Mouse (Mus musculus) limb, embryonic 14.5 days (tissue): ENCODE data around the gene Zfp36l1. TPM values are rescaled to one million over a fixed set of nuclear protein-coding genes. Genes with fewer than 3 reads are reported as not detected.

ENCODE experiments used
- ATAC-seq: fragments of 200-750 bp; cut with Nextera tagmentation; 2 replicates; pipeline ENCODE4 v1.8.0; 2017; ENCODE audit warnings: low read depth, moderate number of reproducible peaks, moderate TSS enrichment; ENCODE audit not compliant: low FRiP score
- DNase-seq: peaks from one replicate; pipeline ENCODE4 v3.0.0-alpha.2; 2015; ENCODE audit warnings: low spot score
- H3K27ac ChIP-seq: fragments of 300-500 bp; sonication (generic); replicated peaks from 2 replicates; pipeline ENCODE4 v1.5.1; 2014; ENCODE audit warnings: low read depth, mild to moderate bottlenecking, low read length, moderate library complexity, mixed read lengths
- H3K27me3 ChIP-seq: fragments of 300-500 bp; sonication (generic); 2 replicates; pipeline ENCODE4 v1.6.1; 2014; ENCODE audit warnings: low read length, mixed read lengths; ENCODE audit not compliant: control insufficient read depth, insufficient read depth
- H3K36me3 ChIP-seq: fragments of 300-500 bp; sonication (generic); 2 replicates; pipeline ENCODE4 v1.6.1; 2014; ENCODE audit warnings: mild to moderate bottlenecking, low read length, moderate library complexity, mixed read lengths; ENCODE audit not compliant: control insufficient read depth, insufficient read depth
- H3K4me1 ChIP-seq: fragments of 300-500 bp; sonication (generic); 2 replicates; pipeline ENCODE4 v1.6.1; 2014; ENCODE audit warnings: antibody characterized with exemption, low read length, mixed read lengths; ENCODE audit not compliant: control insufficient read depth, insufficient read depth
- H3K4me2 ChIP-seq: fragments of 300-500 bp; sonication (generic); replicated peaks from 2 replicates; pipeline ENCODE4 v1.6.1; 2014; ENCODE audit warnings: low read depth, mild to moderate bottlenecking, low read length, moderate library complexity; ENCODE audit not compliant: severe bottlenecking
- H3K4me3 ChIP-seq: fragments of 300-500 bp; sonication (generic); replicated peaks from 2 replicates; pipeline ENCODE4 v1.5.1; 2014; ENCODE audit warnings: low read length
- H3K9ac ChIP-seq: fragments of 300-500 bp; sonication (generic); 2 replicates; pipeline ENCODE4 v1.6.1; 2014; ENCODE audit warnings: mild to moderate bottlenecking, low read depth, low read length, moderate library complexity; ENCODE audit not compliant: severe bottlenecking
- H3K9me3 ChIP-seq: fragments of 300-500 bp; sonication (generic); 2 replicates; pipeline ENCODE4 v1.6.1; 2016; ENCODE audit warnings: low read length; ENCODE audit not compliant: control insufficient read depth
- POLR2A ChIP-seq: fragments of 200-500 bp; IDR thresholded peaks from 2 replicates; pipeline ENCODE4 v1.8.0; 2012; ENCODE audit warnings: inconsistent platforms, mild to moderate bottlenecking, moderate library complexity, borderline replicate concordance; ENCODE audit not compliant: insufficient read depth, insufficient read length; ENCODE audit errors: extremely low read depth
- WGBS: fragments of 180-500 bp; shearing (Covaris S2); extraction: QIAGEN DNeasy Blood & Tissue Kit; methylation state at CpG from one replicate; pipeline ENCODE4 v1.1.7; 2014; 5-methylcytosine and 5-hydroxymethylcytosine counted together
- polyA plus RNA-seq, 2 experiments: library from polyadenylated mRNA; depleted of rRNA in 1 of 2; stranded (reverse) in 1 of 2; unstranded in 1 of 2; fragments of >200 nt; fragmentation: Nextera tagmentation in 1 of 2; extraction: Ambion mirVana in 1 of 2; gene quantifications; 2 replicates each; pipeline versions ENCODE4 v1.2.1 to v1.2.3; 2012 to 2014

Zfp36l1 gene
- polyA plus RNA-seq, 2 experiments: 195 to 245 TPM

DNA sequence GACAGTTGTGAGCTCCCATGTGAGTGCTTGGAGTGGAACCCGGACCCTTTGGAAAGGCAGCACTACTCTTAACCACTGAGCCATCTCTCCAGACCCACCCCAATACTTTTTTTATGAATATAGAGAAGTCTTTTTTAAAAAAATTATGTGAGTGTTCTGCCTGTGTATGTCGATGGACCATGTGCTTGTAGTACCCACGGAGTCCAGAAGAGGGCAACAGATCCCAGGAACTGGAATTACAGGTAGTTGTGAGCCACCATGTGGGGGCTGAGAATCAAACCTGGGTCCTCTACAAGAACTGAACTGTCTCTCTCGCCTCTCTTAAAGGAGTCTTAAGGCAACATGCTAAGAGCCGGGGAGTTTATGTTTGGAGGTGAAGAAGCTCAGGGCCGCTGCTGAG, 39.0 kb upstream of the Zfp36l1 start:
- Histone ChIP-seq H3K9me3 (no peaks in the 10 kb centered on the region), H3K27me3 (no peaks in the 10 kb centered on the region), H3K36me3 (no peaks in the 10 kb centered on the region), H3K4me2 (no peak overlapping the region), H3K4me1 (peaks cover under 1% of the 10 kb centered on the region; the same call in 1 of the 2 replicates), H3K9ac (no peak overlapping the region), H3K4me3 (no peak overlapping the region), H3K27ac (no peak overlapping the region)
- TF ChIP-seq POLR2A: no peak
- 91% methylated on average over 6 of the region's 6 CpGs for WGBS
- no peak for DNase-seq
- ATAC-seq: no peak

DNA sequence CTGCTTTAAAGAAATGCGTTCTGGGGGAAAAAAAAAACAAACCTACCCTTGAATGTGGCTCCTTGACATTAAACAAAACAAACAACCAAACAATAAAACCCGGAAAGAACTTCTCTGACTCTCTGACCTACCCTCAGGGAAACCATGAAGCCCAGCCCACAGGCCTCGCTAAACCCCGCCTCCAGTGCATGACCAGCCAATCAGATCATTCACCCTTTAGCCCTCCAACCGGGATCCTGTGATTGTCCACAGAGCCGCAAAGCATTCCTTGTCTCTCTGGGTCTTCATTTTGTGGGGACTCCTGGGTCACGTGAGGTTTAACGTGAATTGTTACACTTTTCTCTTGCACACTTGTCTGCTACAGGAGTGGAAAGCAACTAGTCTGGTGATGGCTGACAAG, 37.8 kb upstream of the Zfp36l1 start:
- no peak overlapping the region for H3K9ac ChIP-seq
- TF ChIP-seq POLR2A: no peak
- H3K27ac ChIP-seq: no peak overlapping the region
- ATAC-seq: peak; percentile 47; the same call in 1 of the 2 replicates
- no peak for DNase-seq
- peaks cover 7% of the 10 kb centered on the region; the same call in 1 of the 2 replicates for H3K4me1 ChIP-seq
- H3K4me3 ChIP-seq: no peak overlapping the region
- no peak overlapping the region for H3K4me2 ChIP-seq
- 31% methylated on average over 8 of the region's 8 CpGs for WGBS
- no peaks in the 10 kb centered on the region for H3K9me3 ChIP-seq
- H3K36me3 ChIP-seq: no peaks in the 10 kb centered on the region
- H3K27me3 ChIP-seq: no peaks in the 10 kb centered on the region

DNA sequence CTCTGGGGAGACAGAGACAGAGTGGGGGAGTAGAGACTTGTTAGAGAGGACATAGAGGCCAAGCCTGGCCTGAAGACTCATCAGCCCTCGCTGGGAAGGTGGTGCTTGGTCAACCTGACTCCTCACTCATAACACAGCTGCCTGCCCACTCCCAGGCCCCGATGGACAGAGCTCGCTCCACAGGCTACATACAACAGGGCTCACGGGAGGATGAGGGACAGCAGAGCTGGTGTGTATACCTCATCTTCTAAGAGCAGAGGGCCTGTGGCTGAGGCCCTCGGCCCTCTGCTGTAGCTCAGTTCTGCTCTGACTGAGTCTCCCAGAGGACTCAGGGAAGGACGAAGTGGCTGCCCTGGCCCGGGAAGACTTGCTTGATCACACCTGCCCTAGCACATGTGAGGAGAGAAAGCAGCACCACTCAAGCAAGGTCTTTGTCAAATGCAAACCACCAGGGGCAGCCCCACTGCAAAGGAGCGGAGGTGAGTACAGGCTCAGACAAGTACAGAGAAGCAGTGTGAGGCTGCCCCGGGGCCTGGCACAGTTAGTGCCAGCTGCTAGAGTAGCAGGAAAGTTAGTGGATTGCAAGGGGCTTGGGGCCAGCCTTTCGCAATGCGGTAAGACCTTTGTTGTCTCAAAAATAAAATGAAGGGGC, 34.9 kb upstream of the Zfp36l1 start:
- no peak overlapping the region for H3K4me2 ChIP-seq
- ATAC-seq (no peak), DNase-seq (no peak)
- no peak overlapping the region for H3K9ac ChIP-seq
- H3K27ac ChIP-seq: no peak overlapping the region
- no peaks in the 10 kb centered on the region for H3K27me3 ChIP-seq
- TF ChIP-seq POLR2A: no peak
- WGBS: 73% methylated on average over 11 of the region's 11 CpGs
- H3K36me3 ChIP-seq: no peaks in the 10 kb centered on the region
- H3K4me3 ChIP-seq: no peak overlapping the region
- H3K4me1 ChIP-seq: peaks cover 7% of the 10 kb centered on the region; the same call in 1 of the 2 replicates
- no peaks in the 10 kb centered on the region for H3K9me3 ChIP-seq

DNA sequence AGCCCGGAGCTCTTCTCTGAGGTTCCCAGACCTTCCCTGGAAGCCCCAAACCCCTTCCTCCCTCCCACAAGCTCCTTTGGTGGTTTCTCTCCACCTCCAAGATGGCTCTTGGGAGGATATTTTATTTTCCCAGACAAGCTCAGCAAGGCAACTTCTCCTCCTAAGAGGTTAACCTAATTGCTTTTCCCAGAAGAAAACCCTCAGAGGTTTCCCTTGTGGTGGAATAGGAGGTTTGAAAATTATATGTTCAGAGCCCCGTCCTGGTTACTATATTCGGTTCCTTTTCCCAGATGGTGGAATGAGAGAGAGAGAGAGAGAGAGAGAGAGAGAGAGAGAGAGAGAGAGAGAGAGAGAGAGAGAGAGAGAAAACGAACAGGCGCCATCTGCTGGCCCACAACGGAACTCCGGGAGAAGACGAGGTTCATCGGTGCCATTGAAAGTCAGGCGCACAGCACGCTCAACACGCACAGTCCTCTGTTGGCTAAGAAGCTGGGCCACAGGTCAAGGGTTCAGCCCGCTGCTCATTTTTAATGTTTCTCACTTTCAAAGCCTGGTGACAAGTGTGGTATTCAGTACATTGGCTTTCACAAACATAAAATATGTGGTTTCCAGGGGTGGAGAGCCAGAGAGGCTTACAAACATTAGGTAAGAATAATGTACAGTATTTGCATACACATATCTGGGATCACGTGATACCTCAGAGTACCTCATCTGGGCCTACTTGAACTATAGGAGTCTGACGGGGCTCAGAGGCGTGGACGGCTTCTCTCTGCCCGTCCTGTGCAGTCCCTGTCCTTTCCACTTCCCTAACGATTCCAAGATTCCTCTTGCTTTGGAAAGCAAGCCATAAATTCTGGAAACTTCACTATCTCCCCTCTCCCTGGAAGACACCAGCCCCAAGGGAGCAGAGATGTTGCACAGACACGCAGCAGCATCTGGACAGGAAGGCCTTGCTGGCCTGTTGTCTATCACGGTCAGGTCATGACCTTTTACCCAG, 33.7 kb upstream of the Zfp36l1 start:
- H3K9ac ChIP-seq: no peak overlapping the region
- no peak overlapping the region for H3K4me2 ChIP-seq
- DNase-seq (peak; percentile 89), ATAC-seq (peak; percentile 41; the same call in 1 of the 2 replicates)
- no peaks in the 10 kb centered on the region for H3K27me3 ChIP-seq
- no peaks in the 10 kb centered on the region for H3K9me3 ChIP-seq
- H3K27ac ChIP-seq: peak overlapping the region; percentile 45; the same call in 1 of the 2 replicates
- TF ChIP-seq POLR2A: no peak
- 35% methylated on average over 21 of the region's 21 CpGs for WGBS
- no peak overlapping the region for H3K4me3 ChIP-seq
- H3K36me3 ChIP-seq: no peaks in the 10 kb centered on the region
- H3K4me1 ChIP-seq: peaks cover 9% of the 10 kb centered on the region

DNA sequence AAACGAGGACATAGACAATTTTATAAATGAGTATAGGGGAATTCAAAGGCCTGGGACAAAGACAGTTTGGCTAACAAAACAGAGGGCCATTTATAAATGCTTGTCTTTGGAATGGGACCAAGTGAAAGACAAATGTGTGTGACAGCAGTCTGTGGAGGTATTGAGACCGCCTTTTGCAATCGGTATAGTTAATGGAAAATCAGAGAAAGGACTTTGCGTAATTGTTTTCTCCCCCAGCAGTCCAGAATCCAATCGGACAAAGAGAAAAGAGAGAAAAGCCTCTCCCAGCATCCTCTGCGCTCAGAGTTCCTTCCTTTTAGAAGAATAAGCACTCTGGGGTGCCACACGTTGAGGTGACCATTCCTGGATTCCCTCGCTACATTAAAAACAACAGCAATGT, 32.6 kb upstream of the Zfp36l1 start:
- 81% methylated on average over 8 of the region's 8 CpGs for WGBS
- Histone ChIP-seq H3K4me3 (no peak overlapping the region), H3K9ac (no peak overlapping the region), H3K27me3 (no peaks in the 10 kb centered on the region), H3K4me1 (peaks cover 13% of the 10 kb centered on the region), H3K36me3 (no peaks in the 10 kb centered on the region), H3K27ac (no peak overlapping the region), H3K4me2 (no peak overlapping the region), H3K9me3 (no peaks in the 10 kb centered on the region)
- TF ChIP-seq POLR2A: no peak
- no peak for ATAC-seq
- no peak for DNase-seq
